Mouse (Mus musculus): ENCODE results near the gene Myo5c.

The Myo5c gene

DNA sequence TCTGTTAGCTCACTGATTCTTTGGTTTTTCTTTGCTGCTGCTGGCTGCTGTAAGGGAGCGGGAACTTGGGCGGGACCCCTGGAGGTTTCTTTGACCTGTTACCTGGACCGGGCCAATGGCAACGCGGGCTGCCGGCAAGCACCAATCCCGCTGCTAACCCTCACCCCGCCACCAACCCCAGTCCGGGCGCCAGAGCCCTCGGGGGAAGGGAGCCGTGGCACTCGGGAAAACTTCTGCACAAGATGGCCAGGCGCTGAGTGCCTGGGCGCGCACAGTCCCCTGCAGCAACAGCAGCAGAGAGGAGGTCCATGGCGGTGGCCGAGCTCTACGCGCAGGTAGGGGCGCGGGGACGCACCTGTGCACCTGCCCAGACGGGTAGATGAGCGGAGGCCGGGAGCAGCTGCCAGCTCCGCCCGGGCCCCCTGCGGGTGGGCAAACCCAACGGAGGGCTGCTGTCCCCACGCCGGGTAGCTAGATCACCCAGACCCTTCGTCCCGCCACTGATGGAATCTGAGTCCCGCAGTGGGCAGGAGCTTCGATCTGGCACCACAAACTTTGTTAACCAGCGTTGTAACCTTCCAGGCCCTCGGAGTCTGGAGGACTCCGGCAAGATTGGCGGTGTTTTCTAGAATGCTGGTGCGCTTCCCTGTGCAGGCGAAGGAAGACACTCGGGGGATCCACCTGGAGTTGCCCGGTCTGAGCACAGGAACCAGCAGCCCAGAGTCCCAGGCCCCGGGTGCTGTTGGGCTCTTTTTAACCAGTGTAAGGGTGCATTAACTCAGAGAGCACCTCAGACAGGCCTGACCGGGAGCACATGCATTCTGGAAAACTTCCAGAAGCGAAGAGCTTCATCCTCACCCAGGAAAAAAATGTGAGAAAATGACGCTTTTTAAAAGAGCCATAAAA lies at the start of gene Myo5c:
Gene Myo5c, plus strand, starts transcription at position 180 of the 906 bp plus-strand sequence.
- peak; percentile 92 for DNase-seq (ENCODE audit: low read depth, low spot score)

- no peak for DNase-seq (ENCODE audit: low read depth, low spot score)
Observed at GRCm38 (mm10) chr9:75187646-75188260, 44.1 kb upstream of the Myo5c start.

DNA sequence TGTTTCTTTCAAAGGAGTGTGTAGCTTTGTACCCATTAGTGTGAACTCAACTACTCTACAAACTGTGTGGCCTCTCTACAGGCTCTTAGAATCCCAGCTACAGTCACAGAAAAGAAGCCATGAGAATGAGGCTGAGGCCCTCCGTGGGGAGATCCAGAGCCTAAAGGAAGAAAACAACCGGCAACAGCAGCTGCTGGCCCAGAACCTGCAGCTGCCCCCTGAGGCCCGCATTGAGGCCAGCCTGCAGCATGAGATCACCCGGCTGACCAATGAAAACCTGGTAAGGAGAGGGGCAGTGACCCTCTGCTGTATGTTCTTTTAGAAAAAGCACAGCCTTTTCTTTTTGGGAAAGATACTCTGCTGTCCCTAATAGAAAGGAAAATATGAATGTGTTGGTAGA lies 38.0 kb upstream of the Myo5c start:
- no peak for DNase-seq (ENCODE audit: low read depth, low spot score)

DNA sequence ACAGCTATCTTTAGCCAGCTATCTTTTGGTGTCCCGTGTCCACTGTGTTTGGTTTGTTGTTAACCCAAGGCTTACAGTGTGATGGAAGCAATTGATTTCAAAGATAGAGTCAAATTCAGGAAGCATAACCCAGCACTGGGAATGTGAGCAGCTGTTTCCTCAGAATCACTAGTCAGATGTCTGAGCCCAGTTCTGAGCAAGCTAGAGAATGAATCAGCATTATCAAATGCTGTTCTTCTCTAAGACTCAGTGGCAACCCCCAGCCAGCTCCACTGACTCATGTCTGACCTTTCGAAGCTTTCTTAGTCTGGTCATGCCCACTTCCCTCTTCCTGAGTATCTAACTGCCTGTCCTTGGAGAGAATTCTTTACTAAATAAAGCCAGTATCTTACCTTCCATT lies 35.5 kb upstream of the Myo5c start:
- no peak for DNase-seq (ENCODE audit: low read depth, low spot score)

DNA sequence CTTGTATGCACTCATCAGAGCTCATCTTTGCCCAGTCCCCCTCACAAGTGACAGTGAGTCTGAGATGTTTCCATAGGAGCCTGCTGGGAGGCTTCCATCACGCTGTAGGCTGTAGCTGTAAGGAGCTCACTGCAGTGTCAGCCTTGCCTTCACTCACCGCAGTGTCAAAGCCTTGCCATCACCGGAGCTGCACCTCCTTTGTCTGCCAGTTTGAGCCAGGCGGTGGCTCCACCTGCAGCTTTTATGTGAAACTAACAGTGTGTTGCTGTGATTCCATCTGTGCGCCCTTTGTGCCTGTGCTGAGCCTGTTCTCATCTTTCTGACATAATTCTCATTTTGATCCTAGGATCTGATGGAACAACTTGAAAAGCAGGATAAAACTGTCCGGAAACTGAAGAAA lies 34.5 kb upstream of the Myo5c start:
- DNase-seq (ENCODE audit: low read depth, low spot score): peak; percentile 35

GRCm38 (mm10) chr9:75201506-75201905 lies 30.3 kb upstream of the Myo5c start:
- DNase-seq (ENCODE audit: low read depth, low spot score): no peak

GRCm38 (mm10) chr9:75202036-75202435 lies 29.8 kb upstream of the Myo5c start:
- DNase-seq (ENCODE audit: low read depth, low spot score): no peak

- DNase-seq (ENCODE audit: low read depth, low spot score): no peak
Observed at GRCm38 (mm10) chr9:75209246-75209645, 22.6 kb upstream of the Myo5c start.

DNA sequence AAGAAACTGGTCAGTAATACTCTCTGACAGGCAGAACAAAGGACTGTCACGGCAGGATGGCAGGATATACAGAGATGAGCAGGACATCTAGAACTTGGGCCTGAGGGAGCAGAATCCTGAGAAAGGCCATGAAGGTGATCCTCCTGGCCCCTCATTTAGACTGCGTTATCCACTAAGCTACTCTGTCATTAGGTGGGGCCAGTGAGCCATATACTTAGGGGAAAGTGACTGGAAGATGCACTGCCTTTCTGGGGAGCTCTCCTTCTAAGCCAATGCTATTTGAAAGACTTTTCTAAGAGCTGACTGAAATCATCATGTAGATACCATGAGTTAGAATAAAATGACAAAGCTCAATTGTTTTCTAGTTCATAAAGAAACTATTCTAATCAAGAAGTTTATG lies 21.6 kb upstream of the Myo5c start:
- DNase-seq (ENCODE audit: low read depth, low spot score): no peak

GRCm38 (mm10) chr9:75214743-75215413 lies 16.9 kb upstream of the Myo5c start:
- DNase-seq (ENCODE audit: low read depth, low spot score): no peak

DNA sequence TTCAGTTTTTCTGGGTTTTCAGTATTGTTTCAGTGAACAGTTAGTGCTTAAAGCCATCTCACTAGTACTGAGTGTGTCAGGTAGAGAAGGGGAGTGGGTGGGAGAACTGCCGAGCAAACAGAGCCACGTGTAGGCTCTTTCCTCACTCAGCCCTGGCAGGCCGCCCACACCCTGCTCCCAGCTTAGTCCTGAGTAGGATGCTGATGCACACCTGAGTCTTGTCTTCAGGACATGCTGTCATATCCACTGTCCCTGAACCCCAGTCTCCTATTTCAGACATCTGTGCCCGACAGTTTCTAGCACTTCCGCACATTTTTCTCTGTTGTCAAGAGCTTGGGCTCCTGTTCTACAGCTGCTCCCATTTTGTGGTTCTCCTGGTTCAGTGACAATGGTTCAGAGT lies 11.9 kb upstream of the Myo5c start:
- no peak for DNase-seq (ENCODE audit: low read depth, low spot score)

DNA sequence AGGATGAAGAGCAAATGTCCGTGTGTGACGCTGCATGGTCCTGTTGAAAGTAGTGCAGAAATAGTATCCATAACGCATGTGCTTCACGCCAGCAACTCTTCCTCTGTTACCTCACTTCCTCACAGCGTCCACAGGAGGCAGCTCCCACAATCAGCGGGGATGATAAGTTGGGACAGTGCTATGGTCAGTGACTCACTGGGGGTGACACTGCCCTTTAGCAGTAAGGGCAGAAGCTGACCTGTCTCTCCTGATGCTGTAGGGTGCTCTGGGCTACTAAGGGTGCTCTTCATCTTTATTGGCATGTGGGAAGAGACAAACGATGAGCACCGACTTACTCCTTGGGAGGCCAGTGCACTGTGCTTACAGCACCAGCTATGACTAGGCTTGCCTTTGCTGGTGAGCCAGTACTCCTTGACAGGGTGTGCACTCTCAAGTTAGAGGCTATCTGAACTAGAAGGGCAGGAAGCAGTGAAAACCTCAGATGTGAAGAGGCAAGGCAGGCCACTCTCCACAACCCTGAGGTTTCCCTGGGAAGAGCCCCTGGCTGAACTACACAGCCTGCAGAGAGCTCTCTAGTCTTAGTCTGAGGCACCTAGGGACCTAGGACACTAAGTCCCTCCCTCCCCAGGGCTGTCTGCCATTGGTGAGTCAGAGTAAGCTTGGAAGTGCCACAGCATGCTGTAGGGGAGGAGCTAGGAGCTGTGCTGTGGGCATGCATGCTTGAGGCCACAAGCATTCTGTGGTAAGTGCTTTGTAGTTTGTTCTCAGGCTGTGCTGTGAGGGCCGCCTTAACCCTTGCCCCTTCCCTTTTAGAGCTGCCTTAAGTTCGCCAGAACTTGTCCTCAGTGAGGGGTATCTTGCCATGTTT lies 10.2 kb upstream of the Myo5c start:
- DNase-seq (ENCODE audit: low read depth, low spot score): peak; percentile 77

DNA sequence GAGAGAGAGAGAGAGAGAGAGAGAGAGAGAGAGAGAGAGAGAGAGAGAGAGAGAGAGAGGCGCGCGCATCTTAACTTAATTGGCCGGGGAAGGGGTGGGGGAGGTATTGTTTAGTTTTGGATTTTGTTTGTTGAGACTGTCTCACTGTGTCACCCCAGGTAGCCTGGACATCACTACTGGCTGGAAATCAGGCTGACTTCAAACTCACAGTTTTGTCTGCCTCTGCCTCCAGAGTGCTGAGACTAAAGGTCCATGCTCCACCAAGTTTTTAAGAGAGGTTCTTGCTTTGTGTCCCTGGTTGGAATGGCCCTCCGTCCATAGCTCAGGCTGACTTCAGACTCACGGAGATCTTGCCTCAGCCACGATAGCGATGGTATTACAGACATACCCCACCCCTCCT lies 1.0 kb downstream of the Myo5c start:
- no peak for DNase-seq (ENCODE audit: low read depth, low spot score)

DNA sequence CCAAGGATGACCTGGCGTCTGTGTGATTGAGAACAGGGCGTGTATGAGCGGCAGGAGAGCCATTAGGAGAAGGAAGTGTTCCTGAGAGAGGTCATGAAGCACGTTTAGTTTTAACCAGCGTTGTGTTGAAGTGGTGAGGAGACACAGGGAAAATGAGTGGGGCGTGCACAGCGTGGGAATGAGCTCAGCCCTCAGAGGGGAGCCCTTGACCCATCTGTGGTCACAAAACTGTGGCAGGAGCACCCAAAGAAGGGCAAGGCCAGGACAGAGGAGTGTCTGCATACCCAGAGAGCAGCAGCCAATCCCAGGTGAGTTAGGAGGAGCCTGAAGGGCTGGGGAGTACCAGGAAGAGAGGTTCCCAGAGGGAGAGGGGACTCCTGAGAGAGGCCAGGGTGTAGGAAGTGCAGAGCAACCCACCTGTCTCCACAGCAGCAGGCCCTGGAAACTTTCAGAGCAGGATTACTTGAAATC lies 2.5 kb downstream of the Myo5c start:
- peak; percentile 59 for DNase-seq (ENCODE audit: low read depth, low spot score)

DNA sequence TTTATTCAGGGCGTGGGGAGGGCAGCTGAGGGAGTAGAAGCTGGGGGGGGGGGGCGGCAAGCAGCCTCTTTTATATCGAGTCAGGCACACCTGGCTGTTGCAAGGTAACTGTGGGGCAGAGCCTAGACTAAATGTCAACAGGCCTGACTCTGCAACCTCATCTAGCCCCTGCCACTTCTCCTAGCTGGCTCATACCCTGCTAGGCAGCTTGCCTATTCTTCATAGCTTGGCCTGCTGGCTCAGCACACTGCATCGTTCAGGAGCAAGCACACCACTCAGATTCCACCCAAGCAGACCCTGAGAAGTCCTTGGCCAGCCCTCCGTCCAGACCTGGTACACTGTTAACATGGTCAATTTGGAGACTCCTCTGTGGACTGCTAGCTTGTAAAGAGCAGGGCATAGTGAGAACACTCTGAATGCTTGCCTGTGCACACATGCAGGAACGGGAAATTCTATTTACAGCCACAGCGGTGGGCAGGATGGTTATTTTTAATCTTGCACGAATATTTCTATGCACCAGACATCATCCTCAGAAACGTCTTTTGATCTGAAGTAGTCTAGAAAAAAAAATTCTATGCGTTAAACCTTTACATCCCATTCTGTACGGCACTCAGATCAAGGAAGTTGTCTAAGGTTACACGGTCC lies 3.3 kb downstream of the Myo5c start:
- DNase-seq (ENCODE audit: low read depth, low spot score): no peak

DNA sequence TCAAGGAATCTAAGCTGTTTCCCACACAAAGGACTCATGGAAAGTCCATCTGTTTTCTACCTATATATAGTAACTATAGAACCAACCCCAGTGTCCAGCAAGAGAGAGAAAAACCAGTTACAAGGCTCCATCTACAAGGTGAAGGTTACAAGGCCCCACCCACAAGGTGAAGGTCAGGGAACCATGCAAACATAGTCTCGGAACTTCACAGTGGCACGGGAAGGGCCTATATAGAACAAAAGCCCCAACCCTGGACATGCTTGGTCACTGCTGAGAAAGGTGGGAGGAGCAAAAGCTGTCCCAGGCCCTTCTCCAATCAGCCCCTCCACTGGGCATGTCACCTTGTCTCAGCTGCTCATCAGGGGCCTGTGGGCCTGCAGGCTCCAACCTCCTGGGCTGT lies 3.9 kb downstream of the Myo5c start:
- DNase-seq (ENCODE audit: low read depth, low spot score): peak; percentile 25

GRCm38 (mm10) chr9:75236416-75237308 lies 4.8 kb downstream of the Myo5c start:
- DNase-seq (ENCODE audit: low read depth, low spot score): no peak

DNA sequence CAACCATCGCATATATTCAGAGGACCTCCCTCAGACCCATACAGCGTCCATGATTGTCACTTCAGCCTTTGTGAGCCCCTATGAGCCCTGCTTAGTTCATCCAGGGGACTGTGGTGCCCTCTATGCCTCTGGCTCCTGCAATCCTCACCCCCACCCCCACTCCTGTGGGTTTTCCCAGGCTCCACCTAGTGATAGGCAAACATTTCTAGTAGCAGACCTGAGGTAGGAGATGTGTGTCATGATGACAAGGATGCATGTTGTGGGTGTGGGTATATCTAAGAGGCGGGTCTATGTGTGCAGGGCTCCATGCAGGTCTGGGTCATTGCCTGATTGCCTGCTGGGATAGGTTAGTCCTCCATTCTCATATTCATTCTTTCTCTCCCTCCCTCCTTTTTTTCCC lies 6.4 kb downstream of the Myo5c start:
- DNase-seq (ENCODE audit: low read depth, low spot score): no peak

DNA sequence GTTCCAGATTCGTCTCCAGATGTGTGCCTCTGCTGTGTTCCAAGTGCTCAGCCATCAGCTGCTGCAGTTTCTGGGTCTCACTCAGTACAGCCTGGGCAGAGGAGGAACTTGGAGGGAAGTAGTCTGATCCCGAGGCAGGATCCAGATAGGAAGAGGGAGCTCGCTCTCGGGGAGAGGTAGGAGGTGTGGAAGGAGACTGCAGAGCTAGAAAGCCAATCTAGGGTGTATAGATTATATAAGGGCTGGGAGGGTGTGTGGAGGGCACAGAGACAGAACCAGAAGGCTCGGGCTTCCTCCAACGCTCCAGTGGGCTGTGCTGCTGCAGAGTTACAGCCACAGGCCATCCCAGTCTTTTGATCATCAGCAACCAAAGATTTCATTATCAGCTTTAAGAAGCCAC lies 11.2 kb downstream of the Myo5c start:
- DNase-seq (ENCODE audit: low read depth, low spot score): no peak

Data from R1 (cell line).